Mouse (Mus musculus) kidney, adult 2 months (tissue): ENCODE data around the gene 4931422A03Rik. TPM values are rescaled to one million over a fixed set of nuclear protein-coding genes. Genes with fewer than 3 reads are reported as not detected.

Experiments used
- DNase-seq: peaks from one replicate; pipeline ENCODE4 v3.0.0; 2021
- H3K27ac ChIP-seq: fragments of 200-500 bp; 2 replicates; pipeline ENCODE4 v1.5.1; 2012; ENCODE audit warnings: low read depth, low read length, control low read depth, inconsistent platforms; ENCODE audit not compliant: insufficient read depth
- H3K27me3 ChIP-seq: fragments of 200-500 bp; replicated peaks from 2 replicates; pipeline ENCODE4 v1.6.1; 2012; ENCODE audit warnings: mild to moderate bottlenecking, moderate library complexity, low read length, inconsistent platforms; ENCODE audit not compliant: control insufficient read depth, insufficient read depth
- H3K36me3 ChIP-seq: fragments of 200-500 bp; 2 replicates; pipeline ENCODE4 v1.6.1; 2012; ENCODE audit warnings: mild to moderate bottlenecking, moderate library complexity, low read length, inconsistent platforms; ENCODE audit not compliant: control insufficient read depth, insufficient read depth
- H3K4me1 ChIP-seq: fragments of 200-500 bp; 2 replicates; pipeline ENCODE4 v1.6.1; 2011; ENCODE audit warnings: low read length; ENCODE audit not compliant: control insufficient read depth, insufficient read depth
- H3K4me3 ChIP-seq: fragments of 200-500 bp; 2 replicates; pipeline ENCODE4 v1.5.1; 2011; ENCODE audit warnings: mild to moderate bottlenecking, low read depth, low read length, control low read depth; ENCODE audit not compliant: insufficient read depth
- CTCF ChIP-seq: fragments of 200-500 bp; conservative IDR thresholded peaks from 2 replicates; pipeline ENCODE4 v1.5.1; 2011; ENCODE audit warnings: low read depth, mild to moderate bottlenecking, control low read depth, low read length, moderate library complexity, mixed read lengths; ENCODE audit not compliant: insufficient read depth, insufficient read length
- POLR2A ChIP-seq: fragments of 200-500 bp; IDR thresholded peaks from one replicate; pipeline ENCODE4 v1.6.1; 2011; ENCODE audit warnings: low read depth, low read length, control low read depth
- WGBS: fragments of 180-500 bp; shearing (Covaris S2); methylation state at CpG from one replicate; pipeline ENCODE4 v1.1.7; 2018; 5-methylcytosine and 5-hydroxymethylcytosine counted together
- polyA plus RNA-seq: library from polyadenylated mRNA; depleted of rRNA; stranded (reverse); fragments of >200 nt; gene quantifications from 2 replicates; pipeline ENCODE4 v1.2.3, GENCODE M21; 2012

The 4931422A03Rik gene
- polyA plus RNA-seq, 1 experiment: not detected

DNA sequence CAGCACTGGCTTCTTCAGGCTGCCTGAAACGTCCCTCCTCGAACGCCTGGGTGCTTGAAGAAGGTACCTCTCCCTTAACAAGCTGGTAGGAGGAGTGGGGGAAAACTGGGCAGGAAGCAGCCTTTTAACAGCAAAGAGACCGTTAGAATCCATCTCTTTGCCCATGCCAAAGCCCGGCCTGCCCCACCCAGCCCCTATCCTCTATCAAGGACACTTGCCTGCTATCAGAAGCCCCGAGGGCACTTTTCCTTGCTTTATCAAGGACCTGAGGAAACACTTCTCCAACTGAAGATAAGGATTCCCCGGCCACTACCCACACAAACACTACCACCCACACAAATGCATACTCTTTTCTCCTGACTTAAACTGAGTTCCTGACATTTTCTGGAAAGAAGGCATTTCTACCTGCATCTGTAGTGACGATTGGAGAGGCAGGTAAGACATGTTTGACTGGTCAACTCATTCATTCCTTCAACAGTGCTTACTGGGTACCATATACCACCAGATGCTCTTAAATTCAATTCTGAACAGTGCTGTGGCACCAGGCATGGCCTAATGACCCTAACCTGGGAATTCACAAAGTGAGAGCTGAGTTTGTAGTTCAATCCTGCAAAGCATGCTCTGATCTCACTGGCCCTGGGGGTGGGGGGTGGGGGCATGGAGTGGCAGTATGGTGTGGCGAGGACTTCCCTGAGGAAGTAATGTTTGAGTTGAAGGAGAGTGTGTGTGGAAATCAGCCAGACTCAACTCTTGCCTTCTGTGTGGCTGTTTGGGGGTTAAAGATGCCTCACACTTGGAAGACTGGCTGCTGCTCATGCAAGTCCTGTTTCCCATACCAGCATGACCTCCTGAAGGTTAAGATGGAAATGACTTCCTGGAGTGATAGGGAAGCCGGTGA is 70.3 kb downstream of the 4931422A03Rik start, which contains the start of gene Lmo2:
Lmo2 (plus strand) TSS at position 338 of the 898 bp plus-strand sequence.
- WGBS: 71% methylated on average over 10 of the region's 10 CpGs
- Histone ChIP-seq H3K4me1 (no peaks in the 10 kb centered on the region), H3K4me3 (no peak within 1 kb of the TSS), H3K36me3 (no peaks in the 10 kb centered on the region), H3K27me3 (no peaks in the 10 kb centered on the region), H3K27ac (no peak within 1 kb of the TSS)
- no peak for DNase-seq
- TF ChIP-seq POLR2A: no peak

GRCm38 (mm10) chr2:103956867-103957266 is 71.3 kb downstream of the 4931422A03Rik start:
- WGBS: 81% methylated on average over 6 of the region's 6 CpGs
- no peak for TF ChIP-seq CTCF
- no peak for TF ChIP-seq POLR2A

GRCm38 (mm10) chr2:103955714-103956113 is 72.4 kb downstream of the 4931422A03Rik start:
- WGBS: 84% methylated on average over 3 of the region's 3 CpGs
- Histone ChIP-seq H3K36me3 (no peaks in the 10 kb centered on the region), H3K27me3 (no peaks in the 10 kb centered on the region), H3K27ac (no peak overlapping the region), H3K4me1 (no peaks in the 10 kb centered on the region), H3K4me3 (no peak overlapping the region)
- TF ChIP-seq POLR2A (no peak), CTCF (no peak)
- DNase-seq: no peak

More at GRCm38 (mm10) chr2:103956867-103957266, 71.3 kb downstream of the 4931422A03Rik start:
- H3K4me1 ChIP-seq: no peaks in the 10 kb centered on the region
- no peak overlapping the region for H3K27ac ChIP-seq
- no peak for DNase-seq
- no peaks in the 10 kb centered on the region for H3K36me3 ChIP-seq
- no peaks in the 10 kb centered on the region for H3K27me3 ChIP-seq
- no peak overlapping the region for H3K4me3 ChIP-seq

DNA sequence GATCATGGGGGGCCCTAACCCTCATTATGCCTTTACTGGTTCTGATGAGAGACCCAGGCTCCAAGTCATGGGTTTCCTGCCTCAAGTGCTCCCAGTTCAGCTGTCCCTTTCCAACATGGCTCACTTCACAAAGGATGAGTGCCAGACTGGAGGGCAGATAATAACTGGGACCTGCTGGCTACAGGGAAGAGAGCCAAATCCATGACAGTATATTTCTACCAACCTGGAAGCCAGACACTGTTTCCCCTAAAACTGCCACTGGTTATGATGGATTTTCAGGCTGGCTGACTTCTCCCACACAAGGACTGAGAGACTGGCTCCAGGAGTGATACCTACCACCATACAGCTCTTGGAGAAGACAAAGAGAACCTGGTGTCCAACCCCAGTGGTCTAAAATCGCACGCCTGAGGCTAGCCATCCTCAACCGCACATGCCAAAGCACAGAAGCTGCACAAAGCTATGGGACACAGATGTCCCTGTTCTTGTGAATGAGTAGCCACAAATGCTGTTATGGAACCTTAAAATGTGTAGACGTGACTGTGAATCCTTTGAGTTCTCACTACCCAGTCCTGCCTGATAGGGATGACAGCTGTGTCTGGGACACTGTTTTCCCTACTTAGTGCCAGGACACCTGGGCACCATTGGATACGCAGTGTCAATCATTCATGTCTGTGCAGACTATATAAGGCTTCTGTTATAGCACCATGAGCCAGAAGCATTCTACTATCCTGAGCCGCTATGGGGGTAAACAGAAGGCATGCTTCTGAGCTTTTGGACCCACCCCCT is 74.9 kb downstream of the 4931422A03Rik start:
- Histone ChIP-seq H3K4me1 (no peaks in the 10 kb centered on the region), H3K36me3 (no peaks in the 10 kb centered on the region), H3K4me3 (no peak overlapping the region), H3K27ac (no peak overlapping the region), H3K27me3 (no peaks in the 10 kb centered on the region)
- TF ChIP-seq POLR2A (no peak), CTCF (no peak)
- no peak for DNase-seq
- 92% methylated on average over 6 of the region's 6 CpGs for WGBS

DNA sequence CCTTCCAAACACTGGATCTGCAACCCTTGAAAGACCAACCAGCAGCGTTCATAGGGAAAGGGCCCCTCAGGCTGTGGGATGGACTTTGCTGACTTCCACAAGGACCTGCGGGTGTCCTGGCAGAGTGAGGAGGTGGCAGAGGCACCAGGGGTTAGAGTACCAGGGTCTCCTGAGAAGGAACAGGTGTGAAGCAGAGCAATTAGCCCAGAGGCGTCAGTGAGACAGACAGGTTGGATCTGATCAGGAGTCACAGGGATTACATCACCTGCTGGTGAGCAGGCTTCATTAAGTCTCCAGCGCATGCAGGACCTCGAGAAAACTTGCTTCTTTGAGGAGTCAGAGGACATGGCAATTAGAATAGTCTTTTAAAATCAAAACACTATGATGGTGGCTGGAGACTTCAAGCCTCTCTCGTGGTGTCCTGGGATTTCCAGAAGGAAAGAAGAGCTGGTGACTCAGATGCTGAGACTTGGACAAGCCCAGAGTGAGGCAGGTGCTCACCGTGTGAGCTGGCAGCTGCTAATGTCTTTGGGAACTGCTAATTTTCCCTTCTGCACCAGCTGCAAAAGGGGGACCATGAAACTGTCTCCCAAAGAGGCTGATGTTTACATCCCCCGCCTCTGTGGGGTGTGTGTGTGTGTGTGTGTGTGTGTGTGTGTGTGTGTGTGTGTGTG is 80.0 kb downstream of the 4931422A03Rik start:
- TF ChIP-seq POLR2A: no peak
- no peak for TF ChIP-seq CTCF
- Histone ChIP-seq H3K27ac (no peak overlapping the region), H3K36me3 (no peaks in the 10 kb centered on the region), H3K4me1 (no peaks in the 10 kb centered on the region), H3K4me3 (no peak overlapping the region), H3K27me3 (no peaks in the 10 kb centered on the region)
- WGBS: 51% methylated on average over 8 of the region's 8 CpGs
- no peak for DNase-seq

GRCm38 (mm10) chr2:103946892-103947291 is 81.3 kb downstream of the 4931422A03Rik start:
- no peak for TF ChIP-seq POLR2A
- no peak for TF ChIP-seq CTCF
- WGBS: 85% methylated on average over 8 of the region's 8 CpGs
- DNase-seq: no peak
- H3K36me3 ChIP-seq: no peaks in the 10 kb centered on the region
- no peak overlapping the region for H3K27ac ChIP-seq
- H3K4me3 ChIP-seq: no peak overlapping the region
- H3K27me3 ChIP-seq: no peaks in the 10 kb centered on the region
- H3K4me1 ChIP-seq: no peaks in the 10 kb centered on the region

DNA sequence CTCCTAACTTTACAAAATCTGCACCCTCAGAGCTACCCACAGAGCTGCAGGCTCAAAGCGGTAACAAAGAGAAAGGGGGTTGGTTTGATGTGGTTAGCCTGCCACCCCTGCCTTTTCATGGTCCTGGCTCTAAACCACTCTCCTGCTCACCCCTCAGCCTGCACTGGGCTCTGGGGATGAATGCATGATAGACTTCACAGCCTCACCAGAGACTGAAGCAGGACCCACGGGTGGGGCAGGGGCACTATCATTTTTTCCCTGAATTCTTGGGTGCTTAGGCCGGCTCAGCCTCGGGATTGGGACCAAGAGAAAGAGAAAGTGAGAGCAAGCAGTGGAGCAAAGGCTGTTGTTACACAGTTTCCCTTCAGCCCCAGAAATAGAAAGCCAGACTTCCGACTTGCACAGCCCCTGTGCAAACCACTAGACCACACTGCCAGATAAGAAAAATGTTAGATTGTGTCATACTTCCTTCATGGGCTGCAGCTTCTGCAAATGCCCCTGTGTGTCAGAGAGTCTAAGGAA is 82.5 kb downstream of the 4931422A03Rik start:
- Histone ChIP-seq H3K27me3 (no peaks in the 10 kb centered on the region), H3K36me3 (no peaks in the 10 kb centered on the region), H3K4me1 (no peaks in the 10 kb centered on the region), H3K4me3 (no peak overlapping the region), H3K27ac (no peak overlapping the region)
- WGBS: 80% methylated on average over 5 of the region's 5 CpGs
- DNase-seq: peak; percentile 42
- TF ChIP-seq POLR2A (no peak), CTCF (no peak)
